Mouse (Mus musculus): ENCODE data around the gene Ly86. TPM values are rescaled to one million over a fixed set of nuclear protein-coding genes. Genes with fewer than 3 reads are reported as not detected.

The Ly86 gene
- total and polyA plus RNA-seq, 3 experiments, result 172 to 427 (median 290) TPM

GRCm38 (mm10) chr13:37310331-37310730, 34.7 kb upstream of the Ly86 start:
- DNase-seq (ENCODE audit: extremely low read depth), result no peak
- Histone ChIP-seq H3K79me2 (replicated peaks; ENCODE audit: control insufficient read depth, extremely low read depth, insufficient read depth, poor library complexity, severe bottlenecking) (no peaks in the 10 kb centered on the region), H3K36me3 (replicated peaks in 1 of 2; ENCODE audit: control insufficient read depth in 1 of 2, insufficient read depth in 1 of 2, low read length in 1 of 2) (no peaks in the 10 kb centered on the region), H3K4me2 (ENCODE audit: insufficient read depth, low read depth, poor library complexity, severe bottlenecking) (no peak overlapping the region), H3K4me1 (ENCODE audit: control insufficient read depth in 1 of 2, insufficient read depth in 2 of 2) (peaks cover 5 to 18% of the 10 kb centered on the region in 2 experiments; a peak in 2 of 4 replicates), H3K4me3 (replicated peaks in 1 of 3; ENCODE audit: low read depth in 2 of 3, low read length in 2 of 3, poor library complexity in 1 of 3) (no peak overlapping the region), H3K9me3 (replicated peaks; ENCODE audit: low read length) (no peaks in the 10 kb centered on the region), H3K9ac (ENCODE audit: insufficient read depth, low read depth) (no peak overlapping the region), H3K27me3 (replicated peaks) (no peaks in the 10 kb centered on the region), H3K27ac (ENCODE audit: insufficient read depth, low read depth) (no peak overlapping the region)
- in situ Hi-C loops (cut with MboI; ENCODE audit: low pct_ligation_motif_present, low pct_unique_long_range_greater_than_20kb, low sequenced_read_pairs) (loop anchor here (25.0 kb wide), 3 partner anchors 523 to 1273 kb away; no protein-coding TSS in a partner anchor), dilution Hi-C loops (cut with MboI; ENCODE audit: extremely low pct_ligation_motif_present, extremely low pct_unique_long_range_greater_than_20kb, low sequenced_read_pairs) (no loop called here)
- TF ChIP-seq ZC3H11A (IDR thresholded peaks at IDR 0.05; ENCODE audit: low read depth, low read length), result no peak
- no peak for TF ChIP-seq POLR2AphosphoS2 (IDR thresholded peaks at IDR 0.05; ENCODE audit: low read depth, low read length)
- TF ChIP-seq RAD21 (IDR thresholded peaks at IDR 0.05; ENCODE audit: low read depth, low read length), result no peak
- no peak for TF ChIP-seq UBTF (IDR thresholded peaks at IDR 0.05; ENCODE audit: low read depth, low read length)
- TF ChIP-seq TBP (conservative IDR thresholded peaks at IDR 0.05; ENCODE audit: low read depth, low read length), result no peak
- no peak for TF ChIP-seq ELF1 (IDR thresholded peaks at IDR 0.05; ENCODE audit: low read depth, low read length)
- no peak for TF ChIP-seq MAZ (IDR thresholded peaks at IDR 0.05; ENCODE audit: low read depth, low read length)
- no peak for TF ChIP-seq IRF4 (IDR thresholded peaks at IDR 0.05; ENCODE audit: low read depth, low read length)
- no peak for TF ChIP-seq USF2 (conservative IDR thresholded peaks at IDR 0.05; ENCODE audit: low read depth, low read length)
- no peak for TF ChIP-seq ETS1 (conservative IDR thresholded peaks at IDR 0.05; ENCODE audit: low read depth, low read length)
- TF ChIP-seq E2F4 (IDR thresholded peaks at IDR 0.05; ENCODE audit: insufficient replicate concordance, low read depth, low read length), result no peak
- TF ChIP-seq KAT2A (IDR thresholded peaks at IDR 0.05; ENCODE audit: insufficient replicate concordance, low read length), result no peak
- no peak for TF ChIP-seq MEF2A (IDR thresholded peaks at IDR 0.05; ENCODE audit: borderline replicate concordance, low read depth, low read length)
- no peak for TF ChIP-seq MAFK (IDR thresholded peaks at IDR 0.05; ENCODE audit: insufficient replicate concordance, low read length)

GRCm38 (mm10) chr13:37311555-37312221, 33.3 kb upstream of the Ly86 start:
- no peaks in the 10 kb centered on the region for H3K79me2 ChIP-seq (replicated peaks; ENCODE audit: control insufficient read depth, extremely low read depth, insufficient read depth, poor library complexity, severe bottlenecking)
- DNase-seq (ENCODE audit: extremely low read depth), result no peak
- H3K4me1 ChIP-seq (ENCODE audit: control insufficient read depth in 1 of 2, insufficient read depth in 2 of 2), result peaks cover 5 to 18% of the 10 kb centered on the region in 2 experiments; a peak in 2 of 4 replicates
- H3K27me3 ChIP-seq (replicated peaks), result no peaks in the 10 kb centered on the region
- H3K9ac ChIP-seq (ENCODE audit: insufficient read depth, low read depth), result no peak overlapping the region
- H3K27ac ChIP-seq (ENCODE audit: insufficient read depth, low read depth), result no peak overlapping the region
- no peaks in the 10 kb centered on the region for H3K9me3 ChIP-seq (replicated peaks; ENCODE audit: low read length)
- TF ChIP-seq SIN3A (IDR thresholded peaks at IDR 0.05; ENCODE audit: low read length) (no peak), ZNF384 (IDR thresholded peaks at IDR 0.05; ENCODE audit: low read depth, low read length) (no peak), RCOR1 (conservative IDR thresholded peaks at IDR 0.05; ENCODE audit: low read depth, low read length) (no peak), ZC3H11A (IDR thresholded peaks at IDR 0.05; ENCODE audit: low read depth, low read length) (no peak), RAD21 (IDR thresholded peaks at IDR 0.05; ENCODE audit: low read depth, low read length) (no peak), MAFK (IDR thresholded peaks at IDR 0.05; ENCODE audit: insufficient replicate concordance, low read length) (no peak), E2F4 (IDR thresholded peaks at IDR 0.05; ENCODE audit: insufficient replicate concordance, low read depth, low read length) (no peak), NRF1 (IDR thresholded peaks at IDR 0.05; ENCODE audit: low read depth, low read length) (no peak), MAX (IDR thresholded peaks at IDR 0.05; ENCODE audit: low read length) (no peak), ZMIZ1 (IDR thresholded peaks at IDR 0.05; ENCODE audit: low read depth, low read length) (no peak), SMC3 (IDR thresholded peaks at IDR 0.05; ENCODE audit: low read depth, low read length) (no peak), ELF1 (IDR thresholded peaks at IDR 0.05; ENCODE audit: low read depth, low read length) (no peak), MAZ (IDR thresholded peaks at IDR 0.05; ENCODE audit: low read depth, low read length) (no peak)
- in situ Hi-C loops (cut with MboI; ENCODE audit: low pct_ligation_motif_present, low pct_unique_long_range_greater_than_20kb, low sequenced_read_pairs), result loop anchor here (25.0 kb wide), 3 partner anchors 524 to 1274 kb away; no protein-coding TSS in a partner anchor
- dilution Hi-C loops (cut with MboI; ENCODE audit: extremely low pct_ligation_motif_present, extremely low pct_unique_long_range_greater_than_20kb, low sequenced_read_pairs), result no loop called here
- no peak overlapping the region for H3K4me2 ChIP-seq (ENCODE audit: insufficient read depth, low read depth, poor library complexity, severe bottlenecking)
- H3K4me3 ChIP-seq (replicated peaks in 1 of 3; ENCODE audit: low read depth in 2 of 3, low read length in 2 of 3, poor library complexity in 1 of 3), result no peak overlapping the region
- H3K36me3 ChIP-seq (replicated peaks in 1 of 2; ENCODE audit: control insufficient read depth in 1 of 2, insufficient read depth in 1 of 2, low read length in 1 of 2), result no peaks in the 10 kb centered on the region
